Mouse (Mus musculus): ENCODE measurements at regions not wholly inside any gene's neighbourhood (a gene's known extent, or its start where the extent isn't known, plus 50 kb on each side); places are given as distances from the start of the nearest gene placed in this dataset.

- TF ChIP-seq CTCF (IDR thresholded peaks at IDR 0.05; ENCODE audit: low read depth), result no peak
- Histone ChIP-seq H3K4me3 (ENCODE audit: low read depth, low read length) (no peak overlapping the region), H3K27ac (ENCODE audit: low read depth, low read length) (no peak overlapping the region), H3K36me3 (ENCODE audit: control insufficient read depth, insufficient read depth) (no peaks in the 10 kb centered on the region), H3K4me1 (replicated peaks; ENCODE audit: control insufficient read depth, insufficient read depth, low read length) (no peaks in the 10 kb centered on the region), H3K4me2 (replicated peaks; ENCODE audit: low read depth) (no peak overlapping the region), H3K27me3 (replicated peaks; ENCODE audit: control insufficient read depth, insufficient read depth, low read length) (no peaks in the 10 kb centered on the region), H3K9ac (ENCODE audit: low read depth, low read length) (no peak overlapping the region), H3K9me3 (ENCODE audit: control insufficient read depth) (no peaks in the 10 kb centered on the region)
- WGBS, result 37% methylated on average over 2 of the region's 2 CpGs
- no peak for ATAC-seq
These were observed 104.8 kb upstream of the Ccn2 start for GRCm38 (mm10) chr10:24490432-24490831.

DNA sequence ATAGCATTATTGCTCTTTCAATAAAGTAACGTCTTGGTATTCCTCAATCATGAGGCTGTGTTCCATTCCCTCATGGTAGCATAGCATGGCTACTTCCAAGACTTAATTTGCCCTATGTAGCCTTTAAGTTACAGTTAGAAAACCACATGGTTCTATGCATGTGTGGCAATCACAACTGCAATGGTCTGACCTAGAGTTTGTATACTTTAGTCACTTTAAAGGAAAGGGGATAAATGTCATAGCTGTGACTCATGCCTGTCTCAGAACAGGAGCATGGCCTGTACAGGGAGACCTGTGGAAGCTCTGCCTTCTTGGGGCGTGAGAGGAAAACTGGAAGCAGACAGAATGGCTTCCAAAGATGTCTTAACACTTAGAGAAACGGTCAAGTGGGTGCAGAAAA lies 103.4 kb upstream of the Ccn2 start:
- Histone ChIP-seq H3K4me1 (replicated peaks; ENCODE audit: control insufficient read depth, insufficient read depth, low read length) (no peaks in the 10 kb centered on the region), H3K4me3 (ENCODE audit: low read depth, low read length) (no peak overlapping the region), H3K27ac (ENCODE audit: low read depth, low read length) (no peak overlapping the region), H3K9me3 (ENCODE audit: control insufficient read depth) (no peaks in the 10 kb centered on the region), H3K27me3 (replicated peaks; ENCODE audit: control insufficient read depth, insufficient read depth, low read length) (no peaks in the 10 kb centered on the region), H3K9ac (ENCODE audit: low read depth, low read length) (no peak overlapping the region), H3K36me3 (ENCODE audit: control insufficient read depth, insufficient read depth) (no peaks in the 10 kb centered on the region), H3K4me2 (replicated peaks; ENCODE audit: low read depth) (no peak overlapping the region)
- 84% methylated on average over 3 of the region's 3 CpGs for WGBS
- ATAC-seq, result no peak
- no peak for TF ChIP-seq CTCF (IDR thresholded peaks at IDR 0.05; ENCODE audit: low read depth)

- H3K27ac ChIP-seq (ENCODE audit: low read depth, low read length), result no peak overlapping the region
- TF ChIP-seq CTCF (IDR thresholded peaks at IDR 0.05; ENCODE audit: low read depth), result no peak
- ATAC-seq, result no peak
These were observed 101.8 kb upstream of the Ccn2 start for GRCm38 (mm10) chr10:24493392-24493791.

DNA sequence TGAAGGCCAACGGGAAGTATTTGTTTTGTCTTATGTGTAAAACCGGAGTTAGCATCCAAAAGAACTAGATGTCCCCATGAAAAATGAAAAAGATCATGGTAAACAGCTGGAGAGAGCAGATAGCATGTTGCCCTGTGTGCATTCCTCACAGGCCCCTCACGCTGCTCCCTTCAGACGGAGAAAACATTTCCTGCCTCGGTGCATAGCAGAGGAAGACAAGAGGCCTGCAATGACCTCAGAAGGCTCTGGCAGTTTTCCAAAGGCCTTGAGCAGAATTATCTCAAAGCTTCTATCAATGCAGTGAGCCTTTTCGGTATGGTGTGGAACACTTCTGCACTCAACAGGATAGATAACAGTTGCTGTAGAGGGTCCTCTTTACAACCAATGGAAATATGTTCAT lies 101.3 kb upstream of the Ccn2 start:
- WGBS, result 29% methylated on average over 6 of the region's 6 CpGs
- no peak overlapping the region for H3K9ac ChIP-seq (ENCODE audit: low read depth, low read length)
- H3K9me3 ChIP-seq (ENCODE audit: control insufficient read depth), result no peaks in the 10 kb centered on the region
- no peak overlapping the region for H3K4me2 ChIP-seq (replicated peaks; ENCODE audit: low read depth)
- H3K27me3 ChIP-seq (replicated peaks; ENCODE audit: control insufficient read depth, insufficient read depth, low read length), result no peaks in the 10 kb centered on the region
- no peak for TF ChIP-seq CTCF (IDR thresholded peaks at IDR 0.05; ENCODE audit: low read depth)
- H3K36me3 ChIP-seq (ENCODE audit: control insufficient read depth, insufficient read depth), result no peaks in the 10 kb centered on the region
- no peaks in the 10 kb centered on the region for H3K4me1 ChIP-seq (replicated peaks; ENCODE audit: control insufficient read depth, insufficient read depth, low read length)
- no peak overlapping the region for H3K27ac ChIP-seq (ENCODE audit: low read depth, low read length)
- ATAC-seq, result no peak
- H3K4me3 ChIP-seq (ENCODE audit: low read depth, low read length), result no peak overlapping the region

More at GRCm38 (mm10) chr10:24493392-24493791, 101.8 kb upstream of the Ccn2 start:
- H3K4me1 ChIP-seq (replicated peaks; ENCODE audit: control insufficient read depth, insufficient read depth, low read length), result no peaks in the 10 kb centered on the region
- H3K9ac ChIP-seq (ENCODE audit: low read depth, low read length), result no peak overlapping the region
- H3K4me2 ChIP-seq (replicated peaks; ENCODE audit: low read depth), result no peak overlapping the region
- no peaks in the 10 kb centered on the region for H3K9me3 ChIP-seq (ENCODE audit: control insufficient read depth)
- WGBS, result 48% methylated on average over 4 of the region's 4 CpGs
- no peak overlapping the region for H3K4me3 ChIP-seq (ENCODE audit: low read depth, low read length)
- H3K27me3 ChIP-seq (replicated peaks; ENCODE audit: control insufficient read depth, insufficient read depth, low read length), result no peaks in the 10 kb centered on the region
- H3K36me3 ChIP-seq (ENCODE audit: control insufficient read depth, insufficient read depth), result no peaks in the 10 kb centered on the region

DNA sequence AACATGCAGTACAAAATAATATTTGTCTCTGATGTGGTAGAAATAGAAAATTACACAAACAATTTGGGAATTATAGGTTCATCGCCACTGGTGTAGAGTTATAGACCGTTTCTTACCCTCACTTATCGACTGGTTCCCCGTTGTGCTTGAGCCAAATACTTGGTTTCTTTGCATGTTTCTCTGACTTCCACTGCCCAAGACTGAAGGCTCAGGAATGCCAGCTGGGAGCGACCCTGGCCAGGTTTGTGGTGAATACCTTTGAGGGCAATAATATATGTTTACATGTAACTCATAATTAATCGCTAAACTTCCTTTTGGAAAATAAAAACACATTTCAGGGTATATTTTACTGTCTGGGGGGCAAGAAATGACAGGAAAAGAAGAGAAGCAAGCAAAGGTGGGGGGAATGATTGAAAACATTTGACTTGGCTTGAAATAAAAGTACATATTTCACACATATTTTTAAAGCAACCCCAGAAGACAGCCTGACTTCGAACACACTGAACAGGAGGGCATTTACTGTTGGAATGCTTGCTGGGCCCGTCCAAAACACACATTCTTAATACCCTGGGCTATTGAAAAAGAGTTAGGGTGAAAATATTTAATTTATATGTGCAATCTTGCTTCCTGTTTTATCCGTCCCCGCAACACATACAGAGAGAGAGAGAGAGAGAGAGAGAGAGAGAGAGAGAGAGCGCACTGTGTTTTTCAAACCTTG lies 75.3 kb upstream of the Ccn2 start:
- no peak overlapping the region for H3K4me2 ChIP-seq (replicated peaks; ENCODE audit: low read depth)
- 86% methylated on average over 11 of the region's 11 CpGs for WGBS
- no peaks in the 10 kb centered on the region for H3K27me3 ChIP-seq (replicated peaks; ENCODE audit: control insufficient read depth, insufficient read depth, low read length)
- H3K4me1 ChIP-seq (replicated peaks; ENCODE audit: control insufficient read depth, insufficient read depth, low read length), result no peaks in the 10 kb centered on the region
- no peak for ATAC-seq
- no peak overlapping the region for H3K27ac ChIP-seq (ENCODE audit: low read depth, low read length)
- H3K36me3 ChIP-seq (ENCODE audit: control insufficient read depth, insufficient read depth), result no peaks in the 10 kb centered on the region
- no peak for TF ChIP-seq CTCF (IDR thresholded peaks at IDR 0.05; ENCODE audit: low read depth)
- H3K4me3 ChIP-seq (ENCODE audit: low read depth, low read length), result no peak overlapping the region
- H3K9ac ChIP-seq (ENCODE audit: low read depth, low read length), result no peak overlapping the region
- no peaks in the 10 kb centered on the region for H3K9me3 ChIP-seq (ENCODE audit: control insufficient read depth)

DNA sequence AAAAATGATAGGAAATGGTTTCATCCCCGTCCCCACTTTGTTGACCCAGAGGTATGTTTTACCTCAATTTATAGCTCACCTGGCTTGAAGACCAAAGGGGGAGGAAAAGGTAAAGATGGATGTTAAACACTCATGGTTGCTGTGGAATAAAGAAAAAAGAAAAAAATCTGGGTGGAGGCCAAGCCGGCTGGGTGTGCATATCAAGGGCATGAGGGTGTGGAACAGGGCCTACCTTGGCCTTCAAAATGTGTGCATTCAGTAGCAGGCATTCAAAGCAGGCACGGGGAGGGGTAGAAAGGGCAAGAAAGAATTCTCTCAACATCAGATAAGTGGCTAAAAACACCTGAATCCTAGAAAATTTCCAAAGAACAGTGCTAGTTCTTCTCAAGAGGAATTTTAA lies 74.7 kb upstream of the Ccn2 start:
- H3K27me3 ChIP-seq (replicated peaks; ENCODE audit: control insufficient read depth, insufficient read depth, low read length), result no peaks in the 10 kb centered on the region
- H3K27ac ChIP-seq (ENCODE audit: low read depth, low read length), result no peak overlapping the region
- no peak overlapping the region for H3K9ac ChIP-seq (ENCODE audit: low read depth, low read length)
- no peak overlapping the region for H3K4me3 ChIP-seq (ENCODE audit: low read depth, low read length)
- H3K9me3 ChIP-seq (ENCODE audit: control insufficient read depth), result no peaks in the 10 kb centered on the region
- no peak overlapping the region for H3K4me2 ChIP-seq (replicated peaks; ENCODE audit: low read depth)
- no peaks in the 10 kb centered on the region for H3K4me1 ChIP-seq (replicated peaks; ENCODE audit: control insufficient read depth, insufficient read depth, low read length)
- H3K36me3 ChIP-seq (ENCODE audit: control insufficient read depth, insufficient read depth), result no peaks in the 10 kb centered on the region
- no peak for ATAC-seq
- WGBS, result 52% methylated on average over 3 of the region's 3 CpGs
- no peak for TF ChIP-seq CTCF (IDR thresholded peaks at IDR 0.05; ENCODE audit: low read depth)

DNA sequence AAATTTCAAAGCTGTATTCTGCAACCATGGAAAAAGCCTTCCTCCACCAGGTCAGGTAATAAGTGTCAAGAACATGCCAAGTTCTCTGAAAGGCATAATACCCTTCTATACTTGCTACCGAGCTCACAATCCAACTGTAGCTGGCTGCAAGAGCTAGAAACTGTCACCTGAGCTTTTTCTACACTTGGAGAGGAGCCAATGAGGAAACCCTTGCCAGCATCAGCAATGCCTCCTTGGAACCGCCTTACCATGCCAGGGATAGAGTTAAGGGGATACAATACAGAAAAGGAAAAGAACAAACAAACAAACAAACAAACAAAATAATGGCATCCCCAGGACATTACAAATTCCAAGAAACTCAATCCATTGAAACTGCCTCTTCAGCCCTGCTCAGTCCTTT lies 62.5 kb upstream of the Ccn2 start:
- 89% methylated on average over 2 of the region's 2 CpGs for WGBS
- H3K27me3 ChIP-seq (replicated peaks; ENCODE audit: control insufficient read depth, insufficient read depth, low read length), result no peaks in the 10 kb centered on the region
- TF ChIP-seq CTCF (IDR thresholded peaks at IDR 0.05; ENCODE audit: low read depth), result no peak
- H3K36me3 ChIP-seq (ENCODE audit: control insufficient read depth, insufficient read depth), result no peaks in the 10 kb centered on the region
- no peaks in the 10 kb centered on the region for H3K4me1 ChIP-seq (replicated peaks; ENCODE audit: control insufficient read depth, insufficient read depth, low read length)
- no peak overlapping the region for H3K4me3 ChIP-seq (ENCODE audit: low read depth, low read length)
- H3K27ac ChIP-seq (ENCODE audit: low read depth, low read length), result no peak overlapping the region
- no peak overlapping the region for H3K4me2 ChIP-seq (replicated peaks; ENCODE audit: low read depth)
- H3K9me3 ChIP-seq (ENCODE audit: control insufficient read depth), result no peaks in the 10 kb centered on the region
- no peak for ATAC-seq
- H3K9ac ChIP-seq (ENCODE audit: low read depth, low read length), result no peak overlapping the region
